Mouse (Mus musculus): ENCODE measurements at regions not wholly inside any gene's neighbourhood (a gene's known extent, or its start where the extent isn't known, plus 50 kb on each side); places are given as distances from the start of the nearest gene placed in this dataset.
A peak's percentile ranks its signal among the peaks of the same experiment; 100 is the strongest.

DNA sequence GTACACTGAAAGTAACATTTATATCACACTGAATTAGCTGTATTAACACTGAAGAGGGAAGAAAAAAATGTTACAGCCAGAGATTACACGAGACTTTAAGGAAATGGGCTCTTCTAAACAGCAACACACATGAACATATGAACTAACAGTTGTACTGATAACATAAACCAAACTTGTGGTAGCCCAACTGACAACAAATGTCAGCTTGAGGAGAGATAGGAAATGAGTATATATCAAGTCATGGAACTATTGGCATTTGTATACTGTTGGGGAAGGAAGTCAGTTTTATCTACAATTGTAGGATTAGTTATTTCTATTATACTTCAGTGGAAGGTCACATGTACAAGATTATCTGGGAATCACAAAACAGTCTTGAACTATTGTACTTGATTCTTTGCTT, 812.4 kb downstream of the Speer2 start:
- TF ChIP-seq MYC (IDR thresholded peaks at IDR 0.05; ENCODE audit: low read depth, low read length), result 0 out of 2 replicates have a peak, but pooled peaks have one; percentile 52
- TF ChIP-seq MAX (IDR thresholded peaks at IDR 0.05; ENCODE audit: low read length), result no peak
- peak; percentile 28; the same call in 1 of the 2 replicates for TF ChIP-seq SIN3A (IDR thresholded peaks at IDR 0.05; ENCODE audit: low read length)
- TF ChIP-seq RAD21 (IDR thresholded peaks at IDR 0.05; ENCODE audit: low read depth, low read length), result no peak
- no peak for TF ChIP-seq POLR2A (IDR thresholded peaks at IDR 0.05; ENCODE audit: control insufficient read depth in 1 of 2, insufficient read depth in 1 of 2, low read depth in 1 of 2, low read length in 2 of 2, poor library complexity in 1 of 2)
- no peak for TF ChIP-seq POLR2AphosphoS5 (IDR thresholded peaks at IDR 0.05; ENCODE audit: borderline replicate concordance, low read depth, low read length)
- TF ChIP-seq TBP (IDR thresholded peaks at IDR 0.05; ENCODE audit: low read depth, low read length), result no peak
- no peak for TF ChIP-seq CTCF (IDR thresholded peaks at IDR 0.05 in 2 of 3, conservative IDR thresholded peaks at IDR 0.05 in 1 of 3; ENCODE audit: control insufficient read depth in 1 of 3, insufficient read depth in 1 of 3, low read depth in 2 of 3, low read length in 3 of 3, poor library complexity in 1 of 3, severe bottlenecking in 1 of 3)
- peak; percentile 81 for TF ChIP-seq ETS1 (IDR thresholded peaks at IDR 0.05; ENCODE audit: low read depth, low read length)
- peak; percentile 76 for TF ChIP-seq TCF12 (IDR thresholded peaks at IDR 0.05; ENCODE audit: low read depth, low read length)
- TF ChIP-seq NRF1 (IDR thresholded peaks at IDR 0.05; ENCODE audit: insufficient read depth, low read depth, low read length, poor library complexity, severe bottlenecking), result no peak
- no peak for TF ChIP-seq E2F4 (IDR thresholded peaks at IDR 0.05; ENCODE audit: borderline replicate concordance, low read depth, low read length)
- no peak for TF ChIP-seq GABPA (IDR thresholded peaks at IDR 0.05; ENCODE audit: low read depth, low read length)
